Mouse (Mus musculus) cerebellum, adult (tissue): Measurements from ENCODE around the gene Nckap5l.
"Not testable (repeated sequence)": the region's sequence is repeated elsewhere in the genome, so short reads cannot be mapped to it uniquely, and the experiment has no call there.

ENCODE experiments used
- ATAC-seq: cut with Nextera tagmentation; 2 replicates; pipeline ENCODE4 v1.9.2; 2017; ENCODE audit warnings: mild to moderate bottlenecking, moderate library complexity, mixed read lengths; ENCODE audit not compliant: insufficient number of reproducible peaks, low FRiP score, low TSS enrichment

Nckap5l gene

GRCm38 (mm10) chr15:99470224-99470761 is 12.7 kb upstream of the Nckap5l start:
- peak; percentile 59; the same call in 1 of the 2 replicates for ATAC-seq

GRCm38 (mm10) chr15:99469736-99470135 is 12.2 kb upstream of the Nckap5l start:
- ATAC-seq: no peak

- no peak for ATAC-seq
Measured at GRCm38 (mm10) chr15:99469067-99469466, 11.5 kb upstream of the Nckap5l start.

GRCm38 (mm10) chr15:99463194-99463593 is 5.6 kb upstream of the Nckap5l start:
- ATAC-seq: no peak

- 0 out of 2 replicates have a peak, but pooled peaks have one; percentile 18 for ATAC-seq
Measured at GRCm38 (mm10) chr15:99456963-99457605, 464 bp downstream of the Nckap5l start.

- no peak for ATAC-seq
Measured at GRCm38 (mm10) chr15:99456338-99456962, 1.1 kb downstream of the Nckap5l start.

- ATAC-seq: no peak
Measured at GRCm38 (mm10) chr15:99455415-99455814, 2.1 kb downstream of the Nckap5l start.

GRCm38 (mm10) chr15:99454585-99455279 is 2.8 kb downstream of the Nckap5l start:
- no peak for ATAC-seq

- ATAC-seq: no peak
Measured at GRCm38 (mm10) chr15:99453153-99453900, 4.2 kb downstream of the Nckap5l start.

GRCm38 (mm10) chr15:99449751-99450280 is 7.7 kb downstream of the Nckap5l start:
- ATAC-seq: no peak

- peak; percentile 78 for ATAC-seq
Measured at GRCm38 (mm10) chr15:99449131-99449750, 8.3 kb downstream of the Nckap5l start.

- ATAC-seq: not testable (repeated sequence)
Measured at GRCm38 (mm10) chr15:99446136-99446535, 11.4 kb downstream of the Nckap5l start.

GRCm38 (mm10) chr15:99445567-99445966 is 12.0 kb downstream of the Nckap5l start:
- ATAC-seq: no peak

GRCm38 (mm10) chr15:99442358-99442757 is 15.2 kb downstream of the Nckap5l start:
- no peak for ATAC-seq

- no peak for ATAC-seq
Measured at GRCm38 (mm10) chr15:99440816-99441457, 16.6 kb downstream of the Nckap5l start.

GRCm38 (mm10) chr15:99440112-99440815 is 17.3 kb downstream of the Nckap5l start:
- ATAC-seq: no peak

- ATAC-seq: no peak
Measured at GRCm38 (mm10) chr15:99438966-99439698, 18.4 kb downstream of the Nckap5l start.

GRCm38 (mm10) chr15:99433913-99434312 is 23.6 kb downstream of the Nckap5l start:
- ATAC-seq: no peak
